Mouse (Mus musculus) limb, embryonic 10.5 days (tissue): ENCODE data around the gene Spaca9. TPM values are rescaled to one million over a fixed set of nuclear protein-coding genes. Genes with fewer than 3 reads are reported as not detected.

Experiments used
- DNase-seq: peaks from one replicate; pipeline ENCODE4 v3.0.0-alpha.2; 2017; ENCODE audit warnings: low spot score
- H3K27ac ChIP-seq: fragments of 300-500 bp; sonication (generic); 2 replicates; pipeline ENCODE4 v1.5.1; 2016; ENCODE audit warnings: mild to moderate bottlenecking
- H3K27me3 ChIP-seq: fragments of 300-500 bp; sonication (generic); 2 replicates; pipeline ENCODE4 v1.6.1; 2016; ENCODE audit warnings: low read depth, mild to moderate bottlenecking; ENCODE audit not compliant: poor library complexity, severe bottlenecking
- H3K36me3 ChIP-seq: fragments of 300-500 bp; sonication (generic); 2 replicates; pipeline ENCODE4 v1.6.1; 2016; ENCODE audit warnings: mild to moderate bottlenecking, moderate library complexity
- H3K4me1 ChIP-seq: fragments of 300-500 bp; sonication (generic); 2 replicates; pipeline ENCODE4 v1.6.1; 2016
- H3K4me3 ChIP-seq: fragments of 300-500 bp; sonication (generic); 2 replicates; pipeline ENCODE4 v1.5.1; 2016; ENCODE audit warnings: mild to moderate bottlenecking, moderate library complexity
- H3K9me3 ChIP-seq: fragments of 300-500 bp; sonication (generic); replicated peaks from 2 replicates; pipeline ENCODE4 v1.6.1; 2016; ENCODE audit warnings: mild to moderate bottlenecking
- WGBS: fragments of 180-500 bp; shearing (Covaris S2); methylation state at CpG from one replicate; pipeline ENCODE4 v1.1.7; 2016; 5-methylcytosine and 5-hydroxymethylcytosine counted together
- microRNA-seq: library from miRNA; unstranded; fragments of <30 nt; microRNA quantifications from one replicate; pipeline ENCODE4, GENCODE M21; 2017
- polyA plus RNA-seq: library from polyadenylated mRNA; unstranded; fragments of >200 nt; fragmentation: Nextera tagmentation; extraction: Ambion mirVana; gene quantifications from 2 replicates; pipeline ENCODE4 v1.2.1, GENCODE M21; 2016

Spaca9 gene
- polyA plus RNA-seq, 1 experiment from 2014 or later: 2.5 TPM

GRCm38 (mm10) chr2:28654295-28654694, 45.2 kb downstream of the Spaca9 start:
- H3K4me1 ChIP-seq: no peaks in the 10 kb centered on the region
- no peaks in the 10 kb centered on the region for H3K9me3 ChIP-seq
- H3K27me3 ChIP-seq: no peaks in the 10 kb centered on the region
- H3K27ac ChIP-seq: no peak overlapping the region
- peak; percentile 41 for DNase-seq
- H3K4me3 ChIP-seq: no peak overlapping the region
- WGBS: 65% methylated on average over 2 of the region's 2 CpGs
- H3K36me3 ChIP-seq: peaks cover 41% of the 10 kb centered on the region

GRCm38 (mm10) chr2:28653351-28653750, 46.2 kb downstream of the Spaca9 start:
- no peak for DNase-seq
- no peak overlapping the region for H3K27ac ChIP-seq
- WGBS: 95% methylated on average over 7 of the region's 7 CpGs
- H3K4me3 ChIP-seq: no peak overlapping the region
- no peaks in the 10 kb centered on the region for H3K9me3 ChIP-seq
- no peaks in the 10 kb centered on the region for H3K27me3 ChIP-seq
- no peaks in the 10 kb centered on the region for H3K4me1 ChIP-seq
- H3K36me3 ChIP-seq: peaks cover 32% of the 10 kb centered on the region

GRCm38 (mm10) chr2:28650526-28650925, 49.0 kb downstream of the Spaca9 start:
- H3K36me3 ChIP-seq: peaks cover 14% of the 10 kb centered on the region
- no peak for DNase-seq
- H3K27me3 ChIP-seq: no peaks in the 10 kb centered on the region
- H3K9me3 ChIP-seq: no peaks in the 10 kb centered on the region
- H3K27ac ChIP-seq: no peak overlapping the region
- H3K4me3 ChIP-seq: no peak overlapping the region
- no peaks in the 10 kb centered on the region for H3K4me1 ChIP-seq

GRCm38 (mm10) chr2:28643081-28643480, 56.4 kb downstream of the Spaca9 start:
- WGBS: 79% methylated on average over 3 of the region's 3 CpGs
- no peaks in the 10 kb centered on the region for H3K36me3 ChIP-seq
- no peak overlapping the region for H3K27ac ChIP-seq
- DNase-seq: no peak
- peaks cover 31% of the 10 kb centered on the region for H3K4me1 ChIP-seq
- no peak overlapping the region for H3K4me3 ChIP-seq
- no peaks in the 10 kb centered on the region for H3K9me3 ChIP-seq
- H3K27me3 ChIP-seq: 0 out of 2 replicates have a peak, but pooled peaks cover 2% of the 10 kb centered on the region

Small RNA genes within 50 kb of the gene (microRNA-seq; reads per million reads assigned to microRNA genes)
- gene Mir3088: 2.3 reads per million

Other genes with a start within 250 kb of the Spaca9 start
- 0.25 and 0.61 TPM in 2 replicates for gene 1700007K13Rik, start 233.4 kb downstream of the Spaca9 start, polyA plus RNA-seq
- gene Mrps2, start 231.7 kb downstream of the Spaca9 start, polyA plus RNA-seq: 70.3 and 75.9 TPM in 2 replicates
- gene Gbgt1, start 202.8 kb downstream of the Spaca9 start, polyA plus RNA-seq: not detected in 2 replicates
- not detected in 2 replicates for gene Gm10134, start 193.6 kb downstream of the Spaca9 start, polyA plus RNA-seq
- gene Ralgds, start 186.6 kb downstream of the Spaca9 start, polyA plus RNA-seq: 46.7 and 58.9 TPM in 2 replicates
- not detected in 2 replicates for gene Cel, start 136.3 kb downstream of the Spaca9 start, polyA plus RNA-seq
- gene Gtf3c5, start 116.0 kb downstream of the Spaca9 start, polyA plus RNA-seq: 69.9 and 71.6 TPM in 2 replicates
- 3.5 and 4.2 TPM in 2 replicates for gene Gfi1b, start 77.7 kb downstream of the Spaca9 start, polyA plus RNA-seq
- 24.2 and 26.9 TPM in 2 replicates for gene Tsc1, start 58.5 kb downstream of the Spaca9 start, polyA plus RNA-seq
- gene Ak8, start 437 bp upstream of the Spaca9 start, polyA plus RNA-seq: 0.41 and 0.58 TPM in 2 replicates
- gene Gtf3c4, start 140.6 kb upstream of the Spaca9 start, polyA plus RNA-seq: 23.5 and 27.1 TPM in 2 replicates
- 23.5 and 23.6 TPM in 2 replicates for gene Ddx31, start 140.7 kb upstream of the Spaca9 start, polyA plus RNA-seq
- not detected in 2 replicates for gene Barhl1, start 216.9 kb upstream of the Spaca9 start, polyA plus RNA-seq